Mouse (Mus musculus) embryonic stem cell, embryonic (primary cell): Measurements from ENCODE around the gene Txnrd1.

Source experiments
- CTCF ChIA-PET, 4 experiments: fragments of 300-600 bp in 2 of 4; fragments of 350-600 bp in 2 of 4; sonication (Branson Sonifier 250); formaldehyde crosslinking; loops; one replicate each; lab custom pipeline; 2022; ENCODE audit warnings: inconsistent platforms in 2 of 4; lab: Charles Lee
- POLR2A ChIA-PET, 4 experiments: fragments of 300-600 bp in 2 of 4; fragments of 350-600 bp in 2 of 4; sonication (Branson Sonifier 250); formaldehyde crosslinking; loops; one replicate each; lab custom pipeline; 2022; ENCODE audit warnings: antibody characterized with exemption in 4 of 4, inconsistent platforms in 1 of 4; lab: Charles Lee

Gene Txnrd1

DNA sequence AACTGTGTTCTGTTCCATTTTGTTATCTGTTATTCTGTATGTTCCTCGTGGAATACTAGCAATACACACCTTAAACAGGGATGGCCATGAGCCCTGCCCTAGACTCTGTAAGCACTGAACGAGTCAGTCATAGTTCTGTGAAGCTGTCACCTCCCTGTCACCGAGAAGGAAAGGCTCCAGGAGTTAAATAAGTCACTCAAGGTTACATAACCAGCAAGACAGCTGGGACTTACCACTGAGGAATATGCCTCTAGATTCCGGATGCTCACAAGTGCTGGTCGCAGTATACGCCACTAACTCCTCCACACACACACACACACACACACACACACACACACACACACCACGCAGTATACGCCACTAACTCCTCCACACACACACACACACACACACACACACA is 11.0 kb downstream of the Txnrd1 start:
- ChIA-PET CTCF (no interaction called here), POLR2A (interaction anchor here (0.6 to 43.7 kb wide), 15 partner anchors 8 to 182 kb away, joined by 3 to 1828 read pairs (median 4); partner anchors contain the start of genes Eid3 (in 2 of the 4), Txnrd1 (in 2 of the 4) and Nfyb (in 1 of the 4))

DNA sequence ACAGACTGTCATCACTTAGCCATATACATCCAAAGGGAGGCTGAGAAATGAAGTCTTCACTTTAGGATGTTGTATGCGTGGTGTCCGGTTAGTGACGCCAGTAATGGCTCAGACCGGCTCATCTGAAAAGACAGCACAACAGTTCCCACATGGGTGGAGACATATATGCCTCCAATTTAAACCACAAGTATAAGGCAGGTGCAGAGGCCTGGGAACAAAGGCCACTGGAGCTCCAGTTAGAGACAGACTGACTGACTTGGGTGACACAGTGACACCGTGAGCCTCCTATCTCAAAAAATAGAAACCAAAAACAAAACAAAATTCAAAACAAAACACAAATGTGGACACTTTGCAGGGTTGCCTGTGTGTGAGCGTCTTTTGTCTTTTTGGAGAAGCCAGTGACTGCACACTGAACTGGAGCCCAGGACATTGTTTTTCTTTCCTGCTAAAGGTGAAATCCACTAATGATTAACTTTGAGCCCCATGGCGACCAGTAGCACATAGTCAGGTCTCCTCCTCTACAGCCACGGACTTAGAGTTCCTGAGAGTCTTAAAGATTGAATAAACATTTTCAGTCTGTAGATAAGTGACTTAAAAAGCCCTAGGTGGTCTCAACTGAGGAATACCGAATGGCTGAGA is 14.2 kb downstream of the Txnrd1 start:
- ChIA-PET CTCF (no interaction called here), POLR2A (interaction anchor here in 3 of 4 experiments (0.6 to 43.7 kb wide), 5 partner anchors 5 to 349 kb away, joined by 3 to 1828 read pairs (median 301); partner anchors contain the start of gene Txnrd1 (in 1 of the 3))

DNA sequence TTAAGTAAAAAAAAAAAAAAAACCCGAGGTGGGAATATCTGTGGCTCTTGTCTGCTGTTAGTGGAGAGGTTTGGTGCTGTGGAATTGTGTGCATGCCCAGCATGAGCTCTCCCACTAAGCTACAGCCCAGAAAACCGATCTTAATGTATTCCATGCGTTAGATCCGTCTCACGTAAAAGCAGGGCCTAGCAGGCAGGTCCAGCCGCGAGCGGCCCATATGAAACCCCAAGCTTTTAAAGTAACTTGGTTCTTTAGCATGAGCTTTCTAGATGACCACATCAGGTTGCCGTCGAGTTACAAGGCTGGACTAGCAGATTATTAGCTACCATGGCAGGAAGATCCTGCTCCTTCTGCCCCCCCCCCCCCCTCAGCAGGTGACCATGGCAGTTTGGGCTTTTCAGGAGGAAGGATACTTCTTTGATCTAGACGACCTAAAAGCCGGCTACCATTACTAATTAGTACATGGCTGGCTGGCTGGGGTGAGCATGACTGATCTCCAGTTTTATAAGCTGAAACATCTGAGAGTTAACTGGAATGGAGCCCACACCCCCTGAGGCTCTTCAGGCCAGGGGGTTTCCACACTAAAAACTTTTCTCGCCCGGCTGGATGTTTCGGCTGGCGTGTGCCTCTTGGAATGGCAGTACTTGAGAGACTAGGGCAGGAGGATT is 16.1 kb downstream of the Txnrd1 start:
- ChIA-PET CTCF (interaction anchor here in 3 of 4 experiments (0.6 to 1.2 kb wide), 8 partner anchors 14 to 1205 kb away, joined by 3 to 8 read pairs (median 4); no protein-coding TSS in a partner anchor), POLR2A (interaction anchor here (0.6 to 43.7 kb wide), 15 partner anchors 3 to 354 kb away, joined by 3 to 1828 read pairs (median 4); partner anchors contain the start of gene Txnrd1 (in 1 of the 4))

DNA sequence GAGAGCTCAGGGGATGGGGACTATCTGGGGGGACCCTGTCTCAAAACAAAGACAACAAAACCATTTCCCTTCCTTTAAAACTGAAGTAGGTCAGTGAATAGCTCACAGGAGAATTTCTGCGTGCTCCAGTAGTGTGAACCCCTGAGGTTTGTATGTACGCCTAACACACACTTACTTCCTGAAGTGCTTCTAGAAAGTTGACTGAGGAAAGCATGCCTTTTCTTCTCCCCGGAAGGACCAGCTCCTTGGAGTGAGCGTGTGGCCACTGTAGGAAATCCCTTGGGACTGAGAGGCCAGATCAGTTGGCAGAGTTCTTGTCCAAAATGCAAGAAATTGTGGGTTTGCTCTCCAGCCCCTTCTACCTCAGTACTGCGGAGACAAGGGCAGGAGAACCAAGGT is 16.6 kb downstream of the Txnrd1 start:
- POLR2A ChIA-PET, result interaction anchor here (0.6 to 43.7 kb wide), 15 partner anchors 3 to 672 kb away, joined by 3 to 1828 read pairs (median 4); partner anchors contain the start of gene Txnrd1 (in 1 of the 4)
- CTCF ChIA-PET, result interaction anchor here in 3 of 4 experiments (0.6 to 1.2 kb wide), 4 partner anchors 39 to 336 kb away, joined by 3 to 4 read pairs (median 4); no protein-coding TSS in a partner anchor

DNA sequence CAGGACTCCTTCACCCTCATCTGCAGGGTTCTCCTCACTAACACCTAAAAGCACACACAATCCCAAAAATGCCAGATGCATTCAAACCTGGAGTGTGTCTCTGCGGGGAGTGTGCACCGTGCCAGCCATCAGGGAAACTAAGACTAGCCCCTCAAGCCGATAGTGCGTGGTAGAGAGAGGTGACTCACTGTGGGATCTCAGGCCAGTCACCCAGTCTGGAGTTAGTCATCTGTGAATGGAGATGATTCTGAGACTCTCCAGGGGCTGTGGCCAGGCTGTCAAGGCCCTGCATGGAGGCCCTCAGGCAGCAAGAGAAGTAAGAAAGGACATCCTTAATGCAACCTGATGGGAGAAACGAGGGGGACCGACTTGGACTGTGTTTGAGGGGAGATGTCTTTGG is 18.0 kb downstream of the Txnrd1 start:
- CTCF ChIA-PET, result no interaction called here
- POLR2A ChIA-PET, result interaction anchor here in 3 of 4 experiments (0.7 to 43.7 kb wide), 5 partner anchors 2 to 22 kb away, joined by 3 to 1828 read pairs (median 9); partner anchors contain the start of gene Txnrd1 (in 1 of the 3)

DNA sequence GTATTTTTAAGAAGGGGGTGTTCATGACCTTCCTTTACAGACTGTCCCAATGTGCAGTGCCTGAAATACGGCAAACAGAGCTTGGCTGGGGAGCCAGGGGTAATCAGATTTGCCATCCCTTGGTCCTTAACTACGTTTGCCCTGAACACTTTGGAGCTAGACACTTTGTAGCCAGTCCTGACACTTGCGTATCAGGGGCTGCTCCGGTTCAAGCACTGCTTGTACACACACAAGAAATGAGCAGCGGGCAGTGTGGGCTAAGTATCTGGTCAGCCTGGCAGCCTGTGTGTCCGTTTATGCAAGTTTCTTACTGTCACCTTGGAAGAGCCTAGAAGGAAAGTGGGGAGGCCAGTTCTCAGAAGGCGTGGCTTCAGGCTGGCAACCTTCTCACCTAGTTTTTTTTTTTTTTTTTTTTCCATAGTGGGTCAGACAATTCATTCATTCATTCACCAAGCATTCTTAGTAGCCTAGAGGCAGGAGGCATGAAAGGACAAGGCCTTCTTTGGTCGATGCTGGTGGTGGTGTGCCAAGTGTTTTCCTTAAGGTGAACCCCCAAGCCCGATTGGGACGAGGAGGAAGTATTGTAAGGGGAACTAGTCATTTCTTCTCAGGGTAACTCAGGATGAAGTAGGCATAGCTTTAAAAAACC is 24.4 kb downstream of the Txnrd1 start:
- ChIA-PET CTCF (interaction anchor here in 3 of 4 experiments (0.6 to 3.7 kb wide), 8 partner anchors 18 to 648 kb away, joined by 3 to 20 read pairs (median 8); no protein-coding TSS in a partner anchor), POLR2A (interaction anchor here (0.6 to 23.9 kb wide), 165 partner anchors 8 to 1350 kb away, joined by 3 to 1828 read pairs (median 6); partner anchors contain the start of genes Nfyb (in 4 of the 4), Eid3 (in 3 of the 4), Gm4924 (in 3 of the 4) and Txnrd1 (in 3 of the 4))

DNA sequence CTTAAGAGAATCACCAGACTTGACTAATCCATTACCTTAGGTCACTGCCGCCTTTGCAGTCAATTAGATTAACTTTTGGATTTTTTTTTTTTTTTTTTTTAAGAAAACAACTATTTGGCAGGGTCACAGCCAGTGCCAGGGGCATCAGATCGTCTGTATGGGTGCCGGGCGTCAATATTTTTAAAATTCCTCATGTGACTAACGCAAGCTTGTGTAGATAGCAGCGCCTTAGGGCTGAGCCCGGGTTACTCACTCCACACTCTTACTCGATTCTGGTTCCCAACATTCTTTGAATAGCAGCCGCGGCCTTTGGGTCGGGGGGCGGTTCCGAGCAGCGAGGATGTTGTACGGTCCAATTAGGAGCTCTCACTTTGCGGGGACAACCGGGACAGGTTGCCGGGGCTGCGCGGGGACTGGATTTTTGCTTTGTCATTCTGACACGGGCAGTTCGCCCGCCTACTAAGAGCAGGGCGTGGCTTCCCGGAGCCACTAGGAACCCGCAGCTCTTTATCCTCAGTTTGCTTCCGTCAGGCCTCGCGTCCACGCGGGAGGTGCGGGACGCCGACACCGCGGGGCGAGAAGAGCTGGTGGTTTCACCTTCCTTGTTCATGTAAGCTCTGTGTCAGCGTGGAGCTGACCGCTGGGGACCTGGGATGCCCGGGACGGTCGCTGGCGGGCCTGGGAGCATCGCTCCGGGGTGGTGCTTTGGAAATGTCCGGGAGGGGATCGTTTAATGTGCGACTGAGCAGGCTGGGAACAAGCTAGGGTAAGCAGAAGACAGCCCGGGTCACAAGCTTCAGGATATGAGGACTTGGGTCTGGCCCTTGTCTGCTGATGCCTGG is 25.2 kb downstream of the Txnrd1 start:
- CTCF ChIA-PET, result interaction anchor here in 3 of 4 experiments (0.7 to 3.7 kb wide), 13 partner anchors 14 to 50 kb away, joined by 3 to 20 read pairs (median 5); no protein-coding TSS in a partner anchor
- POLR2A ChIA-PET, result interaction anchor here (0.6 to 23.9 kb wide), 226 partner anchors 8 to 1898 kb away, joined by 3 to 1828 read pairs (median 5); partner anchors contain the start of genes Nfyb (in 4 of the 4), 1190007I07Rik (in 3 of the 4), Aldh1l2 (in 3 of the 4) and Chst11 (in 3 of the 4)

DNA sequence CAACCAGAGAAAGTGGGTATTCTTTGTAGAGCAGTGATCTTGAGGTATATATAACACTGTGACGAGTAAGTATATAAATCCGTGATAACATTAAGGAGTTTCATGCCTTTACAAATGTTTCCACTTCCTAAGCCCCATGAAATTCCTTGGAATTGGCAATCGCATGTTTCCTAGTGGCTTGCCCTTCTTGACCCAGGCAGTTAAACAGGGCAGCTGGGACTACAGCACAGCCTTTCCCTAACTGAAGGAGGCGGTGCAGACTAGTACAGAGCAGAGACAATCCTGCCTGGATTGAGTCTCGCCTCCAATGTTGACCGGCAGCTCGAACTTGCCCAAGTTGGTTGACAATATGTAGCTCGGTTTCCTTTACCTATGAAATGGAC is 25.8 kb downstream of the Txnrd1 start:
- CTCF ChIA-PET, result interaction anchor here in 2 of 4 experiments (1.0 to 3.7 kb wide), 9 partner anchors 14 to 50 kb away, joined by 3 to 20 read pairs (median 5); no protein-coding TSS in a partner anchor
- POLR2A ChIA-PET, result interaction anchor here (0.6 to 23.9 kb wide), 201 partner anchors 9 to 1898 kb away, joined by 3 to 1828 read pairs (median 6); partner anchors contain the start of genes Nfyb (in 4 of the 4), 1190007I07Rik (in 3 of the 4), Aldh1l2 (in 3 of the 4) and Chst11 (in 3 of the 4)

DNA sequence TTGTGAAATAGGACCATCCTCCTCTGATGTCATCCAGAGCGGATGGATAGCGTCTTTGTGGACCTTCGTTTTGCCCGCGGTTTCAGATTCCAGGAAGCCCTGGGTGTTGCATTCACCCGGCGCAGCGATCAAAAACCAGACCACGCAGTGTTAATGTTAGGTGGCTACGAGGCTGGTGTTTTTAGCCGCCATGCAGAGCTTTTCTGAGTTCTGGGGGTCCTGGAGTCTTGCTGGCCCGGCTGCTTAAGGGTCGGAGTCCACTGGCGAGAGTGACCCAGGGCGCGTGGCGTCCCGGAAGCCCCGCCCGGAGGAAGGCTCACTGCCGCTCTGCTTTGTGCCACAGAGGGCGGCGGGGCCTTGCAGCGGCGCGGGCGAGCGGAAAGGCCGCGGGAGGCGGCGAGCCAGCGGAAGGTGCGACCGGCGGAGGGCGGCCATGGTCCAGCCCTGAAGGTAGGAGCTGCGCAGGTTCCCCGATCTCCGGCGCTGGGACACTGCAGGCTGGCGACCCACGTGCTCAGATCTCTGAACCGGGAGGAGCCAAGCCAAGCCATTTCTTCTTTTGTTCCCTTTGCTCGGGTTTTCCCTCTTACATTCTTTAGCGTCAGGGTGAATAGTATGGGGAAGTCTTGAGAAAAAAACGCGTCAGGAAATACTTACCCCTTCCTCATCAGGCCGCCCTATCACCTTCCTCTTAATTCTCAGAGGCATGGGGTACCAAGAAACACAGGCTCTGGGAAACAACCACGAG is 26.6 kb downstream of the Txnrd1 start:
- CTCF ChIA-PET, result interaction anchor here in 2 of 4 experiments (0.5 to 3.7 kb wide), 6 partner anchors 15 to 508 kb away, joined by 3 to 20 read pairs (median 4); no protein-coding TSS in a partner anchor
- POLR2A ChIA-PET, result interaction anchor here (0.6 to 23.9 kb wide), 85 partner anchors 9 to 1899 kb away, joined by 3 to 1828 read pairs (median 10); partner anchors contain the start of genes 1190007I07Rik (in 3 of the 4), Nfyb (in 3 of the 4), Txnrd1 (in 3 of the 4) and Chst11 (in 2 of the 4)

DNA sequence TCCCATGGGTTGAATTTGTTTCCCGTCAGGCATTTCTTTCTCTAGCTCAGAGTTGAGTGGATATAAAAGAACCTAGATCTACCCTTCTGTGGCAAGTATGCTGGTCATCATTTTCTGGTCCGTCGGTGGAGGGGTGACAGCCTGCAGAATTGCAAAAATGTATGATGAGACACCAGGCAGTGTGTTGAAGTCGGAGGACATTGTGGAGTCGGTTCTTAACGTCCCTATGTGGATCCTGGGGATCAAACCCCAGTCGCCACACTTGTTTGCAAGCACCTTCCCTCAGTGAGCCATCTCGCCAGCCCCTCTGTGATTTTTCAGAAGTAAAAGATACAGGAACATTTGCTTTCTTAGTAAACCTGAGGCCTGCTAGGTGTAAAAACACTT is 27.2 kb downstream of the Txnrd1 start:
- ChIA-PET CTCF (interaction anchor here in 2 of 4 experiments (0.5 to 3.7 kb wide), 3 partner anchors 49 to 508 kb away, joined by 3 to 20 read pairs (median 5); no protein-coding TSS in a partner anchor), POLR2A (interaction anchor here (0.6 to 23.9 kb wide), 40 partner anchors 10 to 531 kb away, joined by 3 to 1828 read pairs (median 20); partner anchors contain the start of genes Eid3 (in 2 of the 4), Nfyb (in 2 of the 4), Txnrd1 (in 2 of the 4) and 1190007I07Rik (in 1 of the 4))

DNA sequence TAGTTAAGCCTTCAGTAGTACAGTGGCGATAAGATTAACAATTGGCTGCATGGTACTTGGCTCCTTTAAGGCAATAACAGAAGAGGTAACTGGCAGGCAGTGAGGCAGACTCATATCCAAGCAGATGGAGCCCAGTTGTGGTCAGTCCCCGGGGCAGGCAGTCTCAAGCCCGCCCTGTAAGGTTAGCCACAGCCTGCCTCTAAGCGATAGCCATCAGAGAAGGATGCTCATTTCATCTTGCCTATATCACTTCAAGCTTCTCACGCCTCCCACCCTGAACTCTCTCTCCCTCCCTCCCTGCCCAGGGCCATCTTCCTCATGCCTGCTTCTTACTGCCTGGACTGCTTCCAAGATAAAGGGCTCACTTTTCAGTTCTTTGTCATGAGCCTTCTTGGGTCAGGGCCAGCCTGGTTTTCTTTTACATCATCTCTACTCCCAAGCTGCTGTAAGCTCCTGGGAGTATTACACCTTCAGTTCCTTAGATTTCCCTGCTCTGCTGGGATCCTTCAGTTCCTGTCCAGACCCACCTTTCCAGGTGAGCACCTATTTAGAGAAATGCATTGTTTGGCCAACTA is 29.4 kb downstream of the Txnrd1 start:
- CTCF ChIA-PET, result interaction anchor here in 2 of 4 experiments (0.6 to 1.8 kb wide), 3 partner anchors 13 to 61 kb away, joined by 4 to 7 read pairs (median 6); no protein-coding TSS in a partner anchor
- POLR2A ChIA-PET, result interaction anchor here in 3 of 4 experiments (0.9 to 23.9 kb wide), 22 partner anchors 7 to 212 kb away, joined by 3 to 1828 read pairs (median 5); partner anchors contain the start of genes Eid3 (in 2 of the 3), Nfyb (in 2 of the 3) and Txnrd1 (in 2 of the 3)

DNA sequence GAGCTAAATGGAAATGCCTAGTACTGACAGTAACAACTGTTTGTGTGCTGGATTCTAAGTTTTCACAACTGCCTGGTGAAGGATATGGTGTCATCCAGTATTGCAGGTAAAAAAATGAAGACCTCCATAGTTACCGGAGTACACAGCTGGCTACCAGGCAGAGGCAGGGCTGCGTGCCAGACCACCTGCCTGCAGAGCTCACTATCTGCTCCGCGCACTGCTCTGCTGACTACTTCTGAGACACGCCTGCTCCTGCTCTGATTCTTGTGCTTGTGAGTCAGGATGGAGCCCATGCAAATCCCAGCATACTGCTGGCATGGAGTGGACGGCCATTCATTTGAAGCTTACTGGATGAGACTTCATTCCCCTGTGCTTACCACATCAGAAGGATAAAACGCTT is 30.1 kb downstream of the Txnrd1 start:
- POLR2A ChIA-PET, result interaction anchor here in 3 of 4 experiments (0.6 to 23.9 kb wide), 28 partner anchors 8 to 220 kb away, joined by 3 to 1828 read pairs (median 4); partner anchors contain the start of genes Nfyb (in 2 of the 3), Txnrd1 (in 2 of the 3) and Eid3 (in 1 of the 3)
- CTCF ChIA-PET, result interaction anchor here in 3 of 4 experiments (0.6 to 1.8 kb wide), 4 partner anchors 12 to 14 kb away, joined by 3 to 7 read pairs (median 6); no protein-coding TSS in a partner anchor

DNA sequence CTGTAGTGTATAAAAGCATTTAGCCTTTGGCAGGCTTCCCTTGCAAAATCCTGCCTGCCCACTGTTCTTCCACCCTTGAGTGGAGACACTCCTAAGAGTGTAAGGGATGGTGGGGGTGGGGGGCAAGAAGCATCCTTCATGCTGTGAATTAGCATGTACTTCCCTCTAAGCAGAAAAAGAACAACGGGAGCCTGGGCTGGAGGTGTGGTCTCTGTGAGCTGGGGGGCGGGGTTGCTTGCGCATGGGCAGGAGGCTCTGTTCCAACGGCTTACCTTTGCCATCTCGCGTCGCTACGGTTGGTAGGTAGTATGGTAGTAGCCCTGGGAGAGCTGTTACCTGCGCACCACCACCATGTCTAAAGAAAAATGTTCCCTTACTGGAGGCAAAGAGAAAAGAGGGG is 32.6 kb downstream of the Txnrd1 start, which contains the start of gene Eid3:
TSS of gene Eid3 (plus strand) at position 271 of the 400 bp plus-strand sequence.
- CTCF ChIA-PET, result interaction anchor here (0.6 to 2.0 kb wide), 9 partner anchors 9 to 1091 kb away, joined by 3 to 14 read pairs (median 4); no protein-coding TSS in a partner anchor
- POLR2A ChIA-PET, result interaction anchor here in 3 of 4 experiments (0.5 to 15.8 kb wide), 56 partner anchors 5 to 243 kb away, joined by 3 to 316 read pairs (median 5); partner anchors contain the start of genes 1190007I07Rik (in 1 of the 3), Nfyb (in 1 of the 3) and Tdg (in 1 of the 3)

DNA sequence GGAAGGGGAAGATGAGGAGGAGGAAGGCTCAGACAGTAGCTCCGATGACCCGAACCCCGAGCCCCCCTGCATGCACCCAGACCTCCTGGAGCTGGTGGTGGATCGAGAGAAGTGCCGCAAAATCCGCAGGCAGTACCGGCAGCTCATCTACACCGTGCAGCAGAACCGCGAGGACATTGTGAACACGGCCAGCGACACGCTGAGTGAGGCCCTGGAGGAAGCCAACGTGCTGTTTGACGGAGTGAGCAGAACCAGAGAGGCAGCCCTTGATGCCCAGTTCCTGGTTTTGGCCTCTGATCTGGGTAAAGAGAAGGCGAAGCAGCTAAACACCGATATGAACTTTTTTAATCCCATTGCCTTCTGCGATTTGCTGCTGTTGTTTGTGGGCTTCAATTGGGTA is 33.1 kb downstream of the Txnrd1 start:
- CTCF ChIA-PET, result interaction anchor here (0.6 to 2.0 kb wide), 8 partner anchors 9 to 1091 kb away, joined by 3 to 14 read pairs (median 4); no protein-coding TSS in a partner anchor

More for the DNA sequence above, 33.1 kb downstream of the Txnrd1 start:
- POLR2A ChIA-PET, result interaction anchor here in 3 of 4 experiments (0.5 to 15.8 kb wide), 54 partner anchors 6 to 244 kb away, joined by 3 to 316 read pairs (median 5); partner anchors contain the start of genes 1190007I07Rik (in 1 of the 3), Nfyb (in 1 of the 3) and Tdg (in 1 of the 3)
